Mouse (Mus musculus) myocyte (in vitro differentiated cells): ENCODE data around the gene Cage1. TPM values are rescaled to one million over a fixed set of nuclear protein-coding genes. Genes with fewer than 3 reads are reported as not detected.

Experiments used
- H3K27me3 ChIP-seq: one replicate; pipeline ENCODE4 v1.6.1; 2011; ENCODE audit not compliant: control insufficient read depth, insufficient read depth, insufficient read length
- H3K36me3 ChIP-seq: one replicate; pipeline ENCODE4 v1.6.1; 2011; ENCODE audit not compliant: control insufficient read depth, insufficient read depth
- H3K4me2 ChIP-seq: one replicate; pipeline ENCODE4 v1.6.1; 2011; ENCODE audit warnings: low read depth, control low read depth
- H3K4me3 ChIP-seq: one replicate; pipeline ENCODE4 v1.5.1; 2011; ENCODE audit warnings: mild to moderate bottlenecking, control low read depth, moderate library complexity
- H3K79me2 ChIP-seq: one replicate; pipeline ENCODE4 v1.6.1; 2011; ENCODE audit not compliant: control insufficient read depth, insufficient read depth
- H3ac ChIP-seq: one replicate; pipeline ENCODE4 v1.6.1; 2011; ENCODE audit not compliant: control insufficient read depth, insufficient read length
- CEBPB ChIP-seq: IDR thresholded peaks from 2 replicates; pipeline ENCODE4 v1.6.1; 2011; ENCODE audit warnings: mild to moderate bottlenecking, moderate library complexity; ENCODE audit not compliant: poor library complexity, insufficient read depth, severe bottlenecking
- E2F4 ChIP-seq: IDR thresholded peaks from one replicate; pipeline ENCODE4 v1.6.1; 2011; ENCODE audit warnings: mild to moderate bottlenecking, control low read depth, moderate library complexity; ENCODE audit not compliant: insufficient read depth
- MAX ChIP-seq: IDR thresholded peaks from one replicate; pipeline ENCODE4 v1.6.1; 2011; ENCODE audit warnings: low read depth, mild to moderate bottlenecking, control low read depth
- MYOD1 ChIP-seq, 3 experiments: IDR thresholded peaks; one replicate each; pipeline ENCODE4 v1.6.1; 2011; ENCODE audit warnings: control low read depth in 2 of 3, low read depth in 2 of 3, mild to moderate bottlenecking in 2 of 3, moderate library complexity in 1 of 3; ENCODE audit not compliant: insufficient read length in 2 of 3, control insufficient read depth in 1 of 3
- MYOG ChIP-seq, 3 experiments: IDR thresholded peaks; one replicate each; pipeline ENCODE4 v1.6.1; 2011; ENCODE audit warnings: control low read depth in 2 of 3, low read depth in 2 of 3, mild to moderate bottlenecking in 2 of 3; ENCODE audit not compliant: insufficient read length in 2 of 3, control insufficient read depth in 1 of 3, insufficient read depth in 1 of 3
- POLR2A ChIP-seq: IDR thresholded peaks from one replicate; pipeline ENCODE4 v1.6.1; 2011; ENCODE audit warnings: low read depth, mild to moderate bottlenecking, control low read depth, moderate library complexity; ENCODE audit not compliant: insufficient read length
- POLR2AphosphoS2 ChIP-seq: IDR thresholded peaks from one replicate; pipeline ENCODE4 v1.6.1; 2011; ENCODE audit warnings: low read depth, control low read depth; ENCODE audit not compliant: insufficient read length
- REST ChIP-seq: IDR thresholded peaks from one replicate; pipeline ENCODE4 v1.6.1; 2011; ENCODE audit warnings: mild to moderate bottlenecking, control low read depth, moderate library complexity; ENCODE audit not compliant: insufficient read depth, insufficient read length
- SRF ChIP-seq: IDR thresholded peaks from one replicate; pipeline ENCODE4 v1.6.1; 2011; ENCODE audit warnings: low read depth; ENCODE audit not compliant: control insufficient read depth, insufficient read length
- TCF12 ChIP-seq: IDR thresholded peaks from one replicate; pipeline ENCODE4 v1.6.1; 2011; ENCODE audit warnings: mild to moderate bottlenecking, control low read depth; ENCODE audit not compliant: poor library complexity, insufficient read depth, severe bottlenecking
- TCF3 ChIP-seq: IDR thresholded peaks from one replicate; pipeline ENCODE4 v1.6.1; 2011; ENCODE audit warnings: low read depth, control low read depth; ENCODE audit not compliant: insufficient read length
- USF1 ChIP-seq: IDR thresholded peaks from one replicate; pipeline ENCODE4 v1.6.1; 2011; ENCODE audit warnings: low read depth, mild to moderate bottlenecking, control low read depth, moderate library complexity
- polyA plus RNA-seq: library from polyadenylated mRNA; unstranded; fragments of >200 nt; fragmentation: generic; extraction: Trizol; gene quantifications from one replicate; pipeline ENCODE4 v1.2.1, GENCODE M21; 2012; ENCODE audit warnings: missing spikeins

Cage1 gene
- polyA plus RNA-seq, 1 experiment: 0.35 TPM

GRCm38 (mm10) chr13:37994405-37994749 lies 42.5 kb downstream of the Cage1 start:
- peaks cover 40% of the 10 kb centered on the region for H3K79me2 ChIP-seq
- peak overlapping the region; percentile 74 for H3K4me3 ChIP-seq
- peak overlapping the region; percentile 84 for H3ac ChIP-seq
- peak overlapping the region; percentile 83 for H3K4me2 ChIP-seq
- peaks cover 20% of the 10 kb centered on the region for H3K36me3 ChIP-seq
- peaks cover 6% of the 10 kb centered on the region for H3K27me3 ChIP-seq
- no peak for TF ChIP-seq USF1
- TF ChIP-seq TCF3: no peak
- TF ChIP-seq MAX: no peak
- TF ChIP-seq MYOD1 (IDR thresholded peaks at IDR 0.05; ENCODE audit: control insufficient read depth in 1 of 3, insufficient read length in 2 of 3, low read depth in 2 of 3): no peak
- no peak for TF ChIP-seq E2F4
- TF ChIP-seq SRF: no peak
- no peak for TF ChIP-seq TCF12
- no peak for TF ChIP-seq CEBPB
- no peak for TF ChIP-seq POLR2A
- no peak for TF ChIP-seq POLR2AphosphoS2
- TF ChIP-seq MYOG (IDR thresholded peaks at IDR 0.05; ENCODE audit: control insufficient read depth in 1 of 3, insufficient read depth in 1 of 3, insufficient read length in 2 of 3, low read depth in 2 of 3): no peak
- no peak for TF ChIP-seq REST

- Histone ChIP-seq H3K4me3 (peak within 1 kb of the TSS; percentile 74), H3K79me2 (peaks cover 40% of the 10 kb centered on the region), H3K4me2 (peak within 1 kb of the TSS; percentile 83), H3K27me3 (peaks cover 1% of the 10 kb centered on the region), H3K36me3 (peaks cover 25% of the 10 kb centered on the region), H3ac (peak within 1 kb of the TSS; percentile 84)
- peak; percentile 96 for TF ChIP-seq POLR2A
- TF ChIP-seq TCF12: no peak
- no peak for TF ChIP-seq MAX
- TF ChIP-seq POLR2AphosphoS2: peak; percentile 95
- TF ChIP-seq MYOD1 (IDR thresholded peaks at IDR 0.05; ENCODE audit: control insufficient read depth in 1 of 3, insufficient read length in 2 of 3, low read depth in 2 of 3): peak in 1 of 3 experiments; percentile 8
- peak; percentile 18 for TF ChIP-seq REST
- no peak for TF ChIP-seq TCF3
- TF ChIP-seq USF1: peak; percentile 57
Observed at GRCm38 (mm10) chr13:37993704-37994404, 43.0 kb downstream of the Cage1 start, which contains the start of gene Ssr1. Gene Ssr1, minus strand, starts transcription at chr13:37994217.

DNA sequence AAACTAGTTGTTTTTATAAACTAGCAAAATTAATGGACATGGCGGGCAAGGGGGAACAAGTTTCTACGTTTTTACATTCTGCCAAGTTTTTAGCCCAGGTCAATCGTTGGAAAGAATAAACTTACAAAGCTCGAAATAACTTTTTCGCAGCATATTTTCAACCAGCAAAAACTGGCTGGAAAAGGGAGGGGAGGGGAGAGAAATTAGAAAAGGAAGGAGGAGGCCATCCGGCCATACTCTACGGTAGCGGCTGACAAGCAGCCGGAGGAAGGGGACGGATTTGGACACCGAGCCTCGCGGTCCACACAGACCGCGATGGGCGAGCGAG lies 43.5 kb downstream of the Cage1 start:
- peak overlapping the region; percentile 84 for H3ac ChIP-seq
- peak overlapping the region; percentile 75 for H3K4me2 ChIP-seq
- peaks cover 40% of the 10 kb centered on the region for H3K79me2 ChIP-seq
- H3K36me3 ChIP-seq: peaks cover 30% of the 10 kb centered on the region
- TF ChIP-seq CEBPB: no peak
- no peak for TF ChIP-seq MAX
- TF ChIP-seq MYOG (IDR thresholded peaks at IDR 0.05; ENCODE audit: control insufficient read depth in 1 of 3, insufficient read depth in 1 of 3, insufficient read length in 2 of 3, low read depth in 2 of 3): no peak
- TF ChIP-seq REST: no peak
- TF ChIP-seq POLR2A: no peak
- no peak for TF ChIP-seq MYOD1 (IDR thresholded peaks at IDR 0.05; ENCODE audit: control insufficient read depth in 1 of 3, insufficient read length in 2 of 3, low read depth in 2 of 3)
- TF ChIP-seq E2F4: no peak
- no peak for TF ChIP-seq TCF3
- no peak for TF ChIP-seq POLR2AphosphoS2
- TF ChIP-seq TCF12: no peak
- TF ChIP-seq USF1: no peak
- TF ChIP-seq SRF: no peak
- no peaks in the 10 kb centered on the region for H3K27me3 ChIP-seq
- H3K4me3 ChIP-seq: peak overlapping the region; percentile 74

DNA sequence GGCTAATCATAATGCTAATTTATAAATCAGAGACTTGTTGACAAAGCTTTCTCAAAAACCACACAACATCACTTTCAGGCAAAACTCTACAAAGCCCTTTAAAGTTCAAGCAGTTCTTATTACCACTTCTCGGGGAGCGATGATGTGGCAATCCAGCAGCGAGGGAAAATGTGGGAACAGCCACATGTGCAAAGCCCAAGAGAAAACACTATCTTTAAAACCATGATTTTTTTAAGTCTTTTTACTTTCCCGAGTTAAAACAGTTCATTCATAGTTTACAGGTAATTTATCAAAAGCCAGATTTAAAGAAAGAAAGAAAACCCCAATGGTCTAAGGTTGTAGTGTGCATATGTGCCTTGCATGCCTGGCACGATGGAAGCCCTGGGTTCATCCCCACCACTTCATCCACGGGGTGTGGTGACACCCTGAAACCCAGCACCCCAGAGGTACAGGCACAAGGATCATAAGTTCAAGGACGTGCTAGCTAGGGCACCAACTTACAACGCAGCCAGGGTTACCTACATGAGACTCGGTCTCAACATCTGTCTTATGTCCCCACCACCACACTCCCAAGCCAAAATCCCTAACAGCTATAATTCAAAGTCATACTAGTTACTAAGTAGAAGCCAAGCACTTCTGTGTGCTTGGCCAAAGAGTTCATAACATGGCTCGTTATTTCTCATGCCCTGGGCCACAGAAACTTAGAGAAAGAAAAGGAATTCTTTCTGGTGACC lies 44.1 kb downstream of the Cage1 start:
- Histone ChIP-seq H3ac (peak overlapping the region; percentile 84), H3K79me2 (peaks cover 40% of the 10 kb centered on the region), H3K4me2 (peak overlapping the region; percentile 75), H3K4me3 (peak overlapping the region; percentile 74), H3K27me3 (no peaks in the 10 kb centered on the region), H3K36me3 (peaks cover 35% of the 10 kb centered on the region)
- TF ChIP-seq CEBPB (0 out of 2 replicates have a peak, but pooled peaks have one; percentile 27), REST (no peak)

- no peak for TF ChIP-seq REST
- TF ChIP-seq USF1: no peak
- TF ChIP-seq MAX: no peak
- TF ChIP-seq POLR2A: no peak
- no peak for TF ChIP-seq TCF3
- TF ChIP-seq MYOD1 (IDR thresholded peaks at IDR 0.05; ENCODE audit: control insufficient read depth in 1 of 3, insufficient read length in 2 of 3, low read depth in 2 of 3): no peak
- no peak for TF ChIP-seq POLR2AphosphoS2
- TF ChIP-seq SRF: no peak
- TF ChIP-seq E2F4: no peak
- no peak for TF ChIP-seq MYOG (IDR thresholded peaks at IDR 0.05; ENCODE audit: control insufficient read depth in 1 of 3, insufficient read depth in 1 of 3, insufficient read length in 2 of 3, low read depth in 2 of 3)
- H3K79me2 ChIP-seq: peaks cover 40% of the 10 kb centered on the region
Observed at GRCm38 (mm10) chr13:37989701-37990100, 47.2 kb downstream of the Cage1 start.

More at GRCm38 (mm10) chr13:37989701-37990100, 47.2 kb downstream of the Cage1 start:
- Histone ChIP-seq H3ac (no peak overlapping the region), H3K36me3 (peaks cover 65% of the 10 kb centered on the region), H3K4me3 (no peak overlapping the region), H3K4me2 (no peak overlapping the region), H3K27me3 (no peaks in the 10 kb centered on the region)
